Mouse (Mus musculus) bone marrow, adult 2 months (tissue): Measurements from ENCODE around the gene Cradd.

ENCODE experiments used
- CTCF ChIP-seq: fragments of 200-500 bp; IDR thresholded peaks from 2 replicates; pipeline ENCODE4 v1.5.1; 2011; ENCODE audit warnings: low read length, control low read depth; ENCODE audit not compliant: control insufficient read depth, insufficient read depth
- POLR2A ChIP-seq: fragments of 200-500 bp; IDR thresholded peaks from 2 replicates; pipeline ENCODE4 v1.6.1; 2011; ENCODE audit warnings: low read depth, mild to moderate bottlenecking, control low read depth, low read length, borderline replicate concordance; ENCODE audit not compliant: control insufficient read depth

DNA sequence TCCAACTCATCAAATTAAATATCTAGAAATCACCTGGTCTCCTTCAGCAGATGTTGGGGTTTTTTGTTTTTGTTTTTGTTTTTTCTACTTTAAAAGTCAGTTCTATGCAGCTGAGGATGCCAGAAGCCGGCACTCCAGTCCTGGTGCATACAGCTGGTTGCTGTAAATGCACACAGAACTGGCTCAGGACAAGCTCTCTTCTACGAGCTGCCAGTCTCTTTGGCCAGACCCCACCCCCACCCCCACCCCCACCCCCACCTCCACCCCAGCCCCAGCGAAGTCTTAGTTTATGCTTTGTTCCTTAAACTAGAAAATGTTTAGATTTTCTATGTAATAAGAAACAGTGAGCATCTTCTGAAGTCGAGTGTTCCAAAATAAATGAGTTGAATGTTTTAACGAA is 57.0 kb downstream of the Cradd start:
- TF ChIP-seq CTCF (no peak), POLR2A (no peak)
